Mouse (Mus musculus) embryonic fibroblast, embryonic 13.5 days (primary cell): Measurements from ENCODE around the gene Lexm.

Experiments
- CTCF ChIP-seq: IDR thresholded peaks from 2 replicates; pipeline ENCODE4 v1.5.1; 2011; ENCODE audit warnings: mild to moderate bottlenecking, control low read depth, low read length, moderate library complexity, borderline replicate concordance; ENCODE audit not compliant: insufficient read depth
- POLR2A ChIP-seq: IDR thresholded peaks from 2 replicates; pipeline ENCODE4 v1.6.1; 2011; ENCODE audit warnings: low read depth, mild to moderate bottlenecking, control low read depth, low read length, moderate library complexity

- TF ChIP-seq CTCF, result no peak
- TF ChIP-seq POLR2A, result no peak
These were observed 57.5 kb downstream of the Lexm start for GRCm38 (mm10) chr4:106559343-106560212.
